Mouse (Mus musculus) testis, adult 2 months (tissue): ENCODE data around the gene Olfr314. TPM values are rescaled to one million over a fixed set of nuclear protein-coding genes. Genes with fewer than 3 reads are reported as not detected.

Experiments
- H3K27ac ChIP-seq: fragments of 200-500 bp; 2 replicates; pipeline ENCODE4 v1.5.1; 2012; ENCODE audit warnings: low read depth, low read length; ENCODE audit not compliant: control insufficient read depth, insufficient read depth
- H3K27me3 ChIP-seq: fragments of 200-500 bp; 2 replicates; pipeline ENCODE4 v1.6.1; 2012; ENCODE audit warnings: mild to moderate bottlenecking, low read length, moderate library complexity; ENCODE audit not compliant: control insufficient read depth, insufficient read depth
- H3K36me3 ChIP-seq: fragments of 200-500 bp; 2 replicates; pipeline ENCODE4 v1.6.1; 2012; ENCODE audit warnings: mild to moderate bottlenecking, low read length; ENCODE audit not compliant: control insufficient read depth, insufficient read depth
- H3K4me1 ChIP-seq: fragments of 200-500 bp; 2 replicates; pipeline ENCODE4 v1.6.1; 2012; ENCODE audit warnings: low read length; ENCODE audit not compliant: control insufficient read depth, insufficient read depth
- H3K4me3 ChIP-seq: fragments of 200-500 bp; 2 replicates; pipeline ENCODE4 v1.5.1; 2012; ENCODE audit warnings: low read depth, mild to moderate bottlenecking, low read length, moderate library complexity, mixed read lengths; ENCODE audit not compliant: control insufficient read depth
- CTCF ChIP-seq: fragments of 200-500 bp; IDR thresholded peaks from 2 replicates; pipeline ENCODE4 v1.5.1; 2012; ENCODE audit warnings: low read depth, mild to moderate bottlenecking, inconsistent platforms, low read length, moderate library complexity; ENCODE audit not compliant: control insufficient read depth, insufficient read depth, insufficient replicate concordance
- POLR2A ChIP-seq: fragments of 200-500 bp; IDR thresholded peaks from 2 replicates; pipeline ENCODE4 v1.6.1; 2012; ENCODE audit warnings: low read depth, mild to moderate bottlenecking, inconsistent platforms, low read length, moderate library complexity; ENCODE audit not compliant: control insufficient read depth
- polyA plus RNA-seq: library from polyadenylated mRNA; depleted of rRNA; stranded (reverse); fragments of >200 nt; gene quantifications from 2 replicates; pipeline ENCODE4 v1.2.3, GENCODE M21; 2012

The Olfr314 gene
- polyA plus RNA-seq, 1 experiment = not detected

DNA sequence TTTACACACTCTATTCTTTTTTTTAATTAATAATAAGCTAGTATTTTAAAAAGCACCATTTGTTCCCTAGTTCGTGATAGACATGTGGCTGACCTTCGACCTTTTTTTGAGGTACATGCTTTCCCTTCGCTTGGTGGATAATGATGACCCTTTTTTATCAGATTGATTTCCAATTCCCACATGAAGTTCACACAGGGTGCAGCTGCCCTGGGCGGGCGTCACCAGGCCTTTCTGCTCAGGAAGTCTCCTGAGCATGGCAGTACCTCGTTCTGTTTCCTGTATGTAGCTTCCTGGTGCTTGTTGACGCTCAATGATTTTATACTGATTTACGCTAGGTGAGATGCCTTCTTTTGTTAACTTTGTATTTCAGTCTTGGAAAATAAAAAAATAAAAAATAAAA, 5.6 kb downstream of the Olfr314 start:
- Histone ChIP-seq H3K27ac (no peak overlapping the region), H3K4me3 (no peak overlapping the region), H3K4me1 (peaks cover 9% of the 10 kb centered on the region; the same call in 1 of the 2 replicates), H3K27me3 (no peaks in the 10 kb centered on the region), H3K36me3 (no peaks in the 10 kb centered on the region)
- no peak for TF ChIP-seq POLR2A
- TF ChIP-seq CTCF = no peak

GRCm38 (mm10) chr11:58789532-58789931, 6.8 kb downstream of the Olfr314 start:
- H3K4me1 ChIP-seq = peaks cover 9% of the 10 kb centered on the region; the same call in 1 of the 2 replicates
- TF ChIP-seq POLR2A (no peak), CTCF (no peak)
- H3K27me3 ChIP-seq = no peaks in the 10 kb centered on the region
- no peaks in the 10 kb centered on the region for H3K36me3 ChIP-seq
- no peak overlapping the region for H3K4me3 ChIP-seq
- H3K27ac ChIP-seq = no peak overlapping the region

- H3K36me3 ChIP-seq = no peaks in the 10 kb centered on the region
- no peaks in the 10 kb centered on the region for H3K27me3 ChIP-seq
- no peak for TF ChIP-seq CTCF
- TF ChIP-seq POLR2A = no peak
- H3K27ac ChIP-seq = no peak overlapping the region
- no peak overlapping the region for H3K4me3 ChIP-seq
- peaks cover 9% of the 10 kb centered on the region; the same call in 1 of the 2 replicates for H3K4me1 ChIP-seq
Observed at GRCm38 (mm10) chr11:58790053-58790452, 7.3 kb downstream of the Olfr314 start.

DNA sequence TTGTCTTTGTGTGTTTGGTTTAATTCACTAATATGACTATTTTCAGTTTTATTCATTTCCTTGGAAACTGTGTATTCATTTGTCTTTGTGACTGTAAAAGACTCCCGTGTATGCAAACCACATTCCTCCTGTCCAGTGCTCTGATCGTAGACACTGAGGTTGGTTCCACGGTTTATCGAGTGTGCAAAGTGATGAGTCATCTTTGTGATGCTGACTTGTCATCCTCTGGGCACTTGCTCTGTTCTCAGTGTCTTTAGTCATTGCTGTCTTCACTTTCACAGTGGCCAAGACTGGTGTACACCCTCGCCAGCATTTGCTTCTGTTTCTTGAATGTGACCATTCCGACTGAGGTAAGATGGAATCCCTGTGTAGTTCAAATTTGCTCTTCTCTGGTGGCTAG, 7.9 kb downstream of the Olfr314 start:
- Histone ChIP-seq H3K4me1 (peaks cover 9% of the 10 kb centered on the region; the same call in 1 of the 2 replicates), H3K4me3 (no peak overlapping the region), H3K27me3 (no peaks in the 10 kb centered on the region), H3K36me3 (no peaks in the 10 kb centered on the region), H3K27ac (no peak overlapping the region)
- no peak for TF ChIP-seq POLR2A
- TF ChIP-seq CTCF = no peak

DNA sequence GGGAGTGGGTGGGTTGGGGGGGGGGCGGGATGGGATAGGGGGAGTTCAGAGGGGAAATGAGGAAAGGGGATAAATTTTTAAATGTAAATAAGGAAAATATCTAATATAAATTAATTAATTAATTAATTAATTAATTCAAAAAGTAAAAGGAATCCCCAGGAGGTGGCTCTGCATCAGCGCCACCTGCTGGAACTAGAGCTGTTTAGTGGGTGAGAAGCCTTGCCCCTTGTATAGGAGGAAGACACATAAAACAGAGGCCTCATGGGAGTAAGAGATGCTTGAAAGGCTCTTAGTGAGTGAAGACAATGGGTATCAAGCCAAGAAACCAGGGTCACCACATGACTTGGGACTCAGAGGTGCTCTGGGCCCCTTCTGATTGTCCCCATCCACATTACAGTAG, 13.1 kb downstream of the Olfr314 start:
- no peaks in the 10 kb centered on the region for H3K4me1 ChIP-seq
- no peak overlapping the region for H3K27ac ChIP-seq
- H3K27me3 ChIP-seq = no peaks in the 10 kb centered on the region
- no peak for TF ChIP-seq CTCF
- no peak for TF ChIP-seq POLR2A
- H3K36me3 ChIP-seq = no peaks in the 10 kb centered on the region
- no peak overlapping the region for H3K4me3 ChIP-seq

DNA sequence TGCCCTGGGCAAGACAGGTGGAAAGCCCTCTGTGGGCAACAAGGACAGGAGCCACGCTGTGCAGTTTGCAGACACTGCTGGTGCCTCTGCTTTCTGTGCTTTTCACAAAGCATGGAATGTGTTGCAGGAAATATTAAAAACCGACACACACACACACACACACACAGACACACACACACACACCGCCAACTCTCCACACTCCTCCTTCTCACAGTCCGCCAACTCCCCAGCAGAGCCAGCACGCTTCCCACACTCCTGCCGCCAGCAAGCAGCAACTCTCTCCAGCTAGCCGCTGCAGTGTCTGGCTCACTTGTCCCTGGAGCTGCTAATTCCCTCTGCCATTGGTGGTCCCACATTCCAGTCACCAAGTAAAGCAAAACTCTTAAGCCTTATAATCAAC, 14.1 kb downstream of the Olfr314 start:
- no peak for TF ChIP-seq POLR2A
- no peak for TF ChIP-seq CTCF
- Histone ChIP-seq H3K27ac (no peak overlapping the region), H3K27me3 (no peaks in the 10 kb centered on the region), H3K36me3 (no peaks in the 10 kb centered on the region), H3K4me3 (no peak overlapping the region), H3K4me1 (peaks cover 5% of the 10 kb centered on the region)

- TF ChIP-seq CTCF (no peak), POLR2A (no peak)
- no peaks in the 10 kb centered on the region for H3K36me3 ChIP-seq
Observed at GRCm38 (mm10) chr11:58799747-58800146, 17.0 kb downstream of the Olfr314 start.

GRCm38 (mm10) chr11:58801558-58802228, 18.9 kb downstream of the Olfr314 start, which contains the start of gene Fam183b:
TSS of gene Fam183b (minus strand) at chr11:58801960.
- TF ChIP-seq CTCF = no peak
- peak; percentile 85 for TF ChIP-seq POLR2A
- Histone ChIP-seq H3K4me3 (peak within 1 kb of the TSS; percentile 85), H3K36me3 (no peaks in the 10 kb centered on the region), H3K4me1 (peaks cover 7% of the 10 kb centered on the region), H3K27me3 (no peaks in the 10 kb centered on the region), H3K27ac (no peak within 1 kb of the TSS)

More at GRCm38 (mm10) chr11:58799747-58800146, 17.0 kb downstream of the Olfr314 start:
- no peak overlapping the region for H3K27ac ChIP-seq
- peak overlapping the region; percentile 5; the same call in 1 of the 2 replicates for H3K4me3 ChIP-seq
- no peaks in the 10 kb centered on the region for H3K27me3 ChIP-seq
- H3K4me1 ChIP-seq = peaks cover 7% of the 10 kb centered on the region
